Mouse (Mus musculus): Measurements from ENCODE around the gene Carns1. TPM values are rescaled to one million over a fixed set of nuclear protein-coding genes. Genes with fewer than 3 reads are reported as not detected.
A peak's percentile ranks its signal among the peaks of the same experiment; 100 is the strongest.
"Not testable (repeated sequence)": the region's sequence is repeated elsewhere in the genome, so short reads cannot be mapped to it uniquely, and the experiment has no call there.

Carns1 gene
- total and polyA plus RNA-seq, 3 experiments, result 0.63 to 0.81 TPM; not detected in 1

DNA sequence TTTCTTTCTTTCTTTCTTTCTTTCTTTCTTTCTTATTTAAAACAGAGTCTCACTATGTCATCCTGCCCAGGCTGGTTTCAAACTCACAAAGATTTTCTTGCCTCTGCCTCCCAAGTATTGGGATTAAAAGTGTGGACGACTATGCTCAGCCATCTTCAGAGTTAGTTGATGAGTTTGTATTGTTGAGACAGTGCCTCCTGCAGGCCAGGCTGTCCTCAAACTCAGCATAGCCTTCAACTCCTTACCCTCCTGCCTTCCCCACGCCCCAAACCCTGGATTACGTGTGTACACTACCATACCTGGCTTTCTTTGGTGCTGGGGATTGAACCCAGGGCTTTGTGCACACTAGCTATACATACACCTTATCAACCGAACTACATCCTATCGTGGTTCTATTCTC lies 38.8 kb downstream of the Carns1 start:
- Histone ChIP-seq H3K27me3 (ENCODE audit: control insufficient read depth in 1 of 2, insufficient read depth in 2 of 2, low read length in 2 of 2) (no peaks in the 10 kb centered on the region; a peak in 1 of 4 replicates), H3K4me1 (ENCODE audit: control insufficient read depth in 1 of 2, insufficient read depth in 2 of 2, low read length in 2 of 2) (no peaks in the 10 kb centered on the region), H3K4me3 (ENCODE audit: control insufficient read depth in 1 of 2, insufficient read depth in 1 of 2, low read depth in 2 of 2, low read length in 2 of 2) (no peak overlapping the region), H3K9ac (ENCODE audit: control insufficient read depth, low read depth, low read length, poor library complexity, severe bottlenecking) (no peak overlapping the region), H3K27ac (ENCODE audit: control insufficient read depth, low read depth, low read length) (no peak overlapping the region), H3K36me3 (ENCODE audit: control insufficient read depth in 1 of 2, insufficient read depth in 2 of 2, low read length in 2 of 2) (no peaks in the 10 kb centered on the region), H3K9me3 (replicated peaks; ENCODE audit: insufficient read depth, low read length) (no peaks in the 10 kb centered on the region), H3K79me2 (ENCODE audit: control insufficient read depth, insufficient read depth, low read length, poor library complexity) (no peaks in the 10 kb centered on the region)
- TF ChIP-seq UBTF (IDR thresholded peaks at IDR 0.05; ENCODE audit: borderline replicate concordance, insufficient read depth, low read depth, low read length), result no peak
- no peak for TF ChIP-seq KAT2A (conservative IDR thresholded peaks at IDR 0.05; ENCODE audit: low read depth, low read length)
- no peak for TF ChIP-seq TCF12 (IDR thresholded peaks at IDR 0.05; ENCODE audit: low read depth, low read length)
- TF ChIP-seq CHD2 (IDR thresholded peaks at IDR 0.05; ENCODE audit: low read length), result no peak
- TF ChIP-seq ZC3H11A (IDR thresholded peaks at IDR 0.05; ENCODE audit: low read depth, low read length), result peak; percentile 5; the same call in 1 of the 2 replicates
- TF ChIP-seq MXI1 (IDR thresholded peaks at IDR 0.05; ENCODE audit: low read depth, low read length), result no peak
- peak; percentile 16 for TF ChIP-seq RAD21 (IDR thresholded peaks at IDR 0.05; ENCODE audit: low read depth, low read length)
- TF ChIP-seq CTCF (IDR thresholded peaks at IDR 0.05 in 2 of 3, conservative IDR thresholded peaks at IDR 0.05 in 1 of 3; ENCODE audit: control insufficient read depth in 1 of 3, insufficient read depth in 1 of 3, low read depth in 2 of 3, low read length in 3 of 3, poor library complexity in 1 of 3, severe bottlenecking in 1 of 3), result peak; percentile 27 to 50 (median 41); a peak in 5 of 6 replicates
- no peak for TF ChIP-seq TBP (IDR thresholded peaks at IDR 0.05; ENCODE audit: low read depth, low read length)
- TF ChIP-seq EP300 (IDR thresholded peaks at IDR 0.05; ENCODE audit: low read depth in 1 of 2, low read length in 2 of 2), result no peak
- TF ChIP-seq ZMIZ1 (IDR thresholded peaks at IDR 0.05; ENCODE audit: low read depth, low read length), result no peak
- no peak for TF ChIP-seq ZKSCAN1 (IDR thresholded peaks at IDR 0.05; ENCODE audit: low read depth, low read length)
- TF ChIP-seq GABPA (IDR thresholded peaks at IDR 0.05; ENCODE audit: low read depth, low read length), result no peak
- TF ChIP-seq SMC3 (IDR thresholded peaks at IDR 0.05; ENCODE audit: low read depth, low read length), result peak; percentile 38
- no peak for TF ChIP-seq BHLHE40 (IDR thresholded peaks at IDR 0.05; ENCODE audit: borderline replicate concordance, low read depth, low read length)
- no peak for TF ChIP-seq POLR2A (IDR thresholded peaks at IDR 0.05; ENCODE audit: control insufficient read depth in 1 of 2, insufficient read depth in 1 of 2, low read depth in 1 of 2, low read length in 2 of 2, poor library complexity in 1 of 2)
- no peak for TF ChIP-seq RCOR1 (IDR thresholded peaks at IDR 0.05; ENCODE audit: low read depth, low read length)
- TF ChIP-seq MEF2A (IDR thresholded peaks at IDR 0.05; ENCODE audit: extremely low read depth, insufficient replicate concordance, low read depth, low read length, poor library complexity, severe bottlenecking), result no peak
- no peak for TF ChIP-seq ETS1 (IDR thresholded peaks at IDR 0.05; ENCODE audit: low read depth, low read length)
- peak; percentile 59 for DNase-seq (ENCODE audit: low read depth, low spot score)

- H3K36me3 ChIP-seq (ENCODE audit: control insufficient read depth in 1 of 2, insufficient read depth in 2 of 2, low read length in 2 of 2); H3K9me3 ChIP-seq (replicated peaks; ENCODE audit: insufficient read depth, low read length); H3K4me1 ChIP-seq (ENCODE audit: control insufficient read depth in 1 of 2, insufficient read depth in 2 of 2, low read length in 2 of 2); H3K27me3 ChIP-seq (ENCODE audit: control insufficient read depth in 1 of 2, insufficient read depth in 2 of 2, low read length in 2 of 2); H3K79me2 ChIP-seq (ENCODE audit: control insufficient read depth, insufficient read depth, low read length, poor library complexity); H3K27ac ChIP-seq (ENCODE audit: control insufficient read depth, low read depth, low read length): not testable (repeated sequence)
- 0 out of 2 replicates have a peak overlapping the region, but pooled peaks have one; percentile 4 for H3K9ac ChIP-seq (ENCODE audit: control insufficient read depth, low read depth, low read length, poor library complexity, severe bottlenecking)
- peak in 2 of 3 experiments; percentile 49 to 57; a peak in 4 of 6 replicates for TF ChIP-seq CTCF (IDR thresholded peaks at IDR 0.05 in 2 of 3, conservative IDR thresholded peaks at IDR 0.05 in 1 of 3; ENCODE audit: control insufficient read depth in 1 of 3, insufficient read depth in 1 of 3, low read depth in 2 of 3, low read length in 3 of 3, poor library complexity in 1 of 3, severe bottlenecking in 1 of 3)
- TF ChIP-seq SMC3 (IDR thresholded peaks at IDR 0.05; ENCODE audit: low read depth, low read length), result peak; percentile 52
- H3K4me3 ChIP-seq (ENCODE audit: control insufficient read depth in 1 of 2, insufficient read depth in 1 of 2, low read depth in 2 of 2, low read length in 2 of 2), result peak overlapping the region in 1 of 2 experiments; percentile 25; a peak in 1 of 4 replicates
- peak; percentile 38 for DNase-seq (ENCODE audit: low read depth, low spot score)
Observed at GRCm38 (mm10) chr19:4135963-4136345, 39.3 kb downstream of the Carns1 start.

- H3K9me3 ChIP-seq (replicated peaks; ENCODE audit: insufficient read depth, low read length); DNase-seq (ENCODE audit: low read depth, low spot score); H3K79me2 ChIP-seq (ENCODE audit: control insufficient read depth, insufficient read depth, low read length, poor library complexity); H3K9ac ChIP-seq (ENCODE audit: control insufficient read depth, low read depth, low read length, poor library complexity, severe bottlenecking); H3K4me3 ChIP-seq (ENCODE audit: control insufficient read depth in 1 of 2, insufficient read depth in 1 of 2, low read depth in 2 of 2, low read length in 2 of 2); H3K27me3 ChIP-seq (ENCODE audit: control insufficient read depth in 1 of 2, insufficient read depth in 2 of 2, low read length in 2 of 2); H3K27ac ChIP-seq (ENCODE audit: control insufficient read depth, low read depth, low read length); H3K36me3 ChIP-seq (ENCODE audit: control insufficient read depth in 1 of 2, insufficient read depth in 2 of 2, low read length in 2 of 2); H3K4me1 ChIP-seq (ENCODE audit: control insufficient read depth in 1 of 2, insufficient read depth in 2 of 2, low read length in 2 of 2): not testable (repeated sequence)
Observed at GRCm38 (mm10) chr19:4135229-4135962, 39.9 kb downstream of the Carns1 start.

Data from MEL (cell line).